Mouse (Mus musculus): ENCODE results near the gene Il5ra. TPM values are rescaled to one million over a fixed set of nuclear protein-coding genes. Genes with fewer than 3 reads are reported as not detected.

The Il5ra gene
- 0.20 and 0.25 TPM in 2 replicates for polyA plus RNA-seq (2016; fragmentation: Nextera tagmentation; extraction: Ambion mirVana)

DNA sequence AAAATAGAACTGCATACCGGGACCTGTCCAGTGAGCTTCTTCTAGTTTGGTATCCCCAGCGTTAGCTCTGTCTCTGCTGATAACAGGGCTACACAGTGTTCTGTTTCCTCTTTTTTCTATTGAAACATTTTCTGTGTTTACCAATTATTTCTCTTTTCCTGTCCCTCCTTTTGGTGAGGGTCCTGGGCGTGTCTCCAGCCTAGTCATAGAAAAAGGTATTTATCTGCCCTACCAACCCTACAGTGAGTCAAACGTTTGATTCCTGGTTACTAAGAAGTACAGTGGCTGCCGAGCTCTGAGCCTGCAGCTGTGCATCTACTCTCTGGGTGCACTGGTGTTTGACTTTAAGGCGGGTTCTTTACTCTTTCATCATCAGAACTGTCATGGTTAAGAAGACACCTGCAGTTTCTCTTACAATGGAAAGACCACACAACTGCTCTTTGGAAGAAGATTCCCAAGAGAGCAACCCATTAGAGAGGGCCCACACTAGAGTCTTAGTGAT is at the start of gene Il5ra:
Gene Il5ra, minus strand, starts transcription at position 151 of the 502 bp plus-strand sequence.
- peaks cover 4% of the 10 kb centered on the region; the same call in 1 of the 2 replicates for H3K4me1 ChIP-seq
- H3K36me3 ChIP-seq: no peaks in the 10 kb centered on the region
- H3K4me3 ChIP-seq: no peak within 1 kb of the TSS
- H3K27me3 ChIP-seq (replicated peaks): no peaks in the 10 kb centered on the region
- ATAC-seq: peak; percentile 60
- H3K9me3 ChIP-seq (replicated peaks): no peaks in the 10 kb centered on the region
- H3K4me2 ChIP-seq: no peak within 1 kb of the TSS
- no peak within 1 kb of the TSS for H3K27ac ChIP-seq
- H3K9ac ChIP-seq: no peak within 1 kb of the TSS
- WGBS (ENCODE audit: insufficient replicate concordance): 17% methylated on average over 6 of the region's 6 CpGs

DNA sequence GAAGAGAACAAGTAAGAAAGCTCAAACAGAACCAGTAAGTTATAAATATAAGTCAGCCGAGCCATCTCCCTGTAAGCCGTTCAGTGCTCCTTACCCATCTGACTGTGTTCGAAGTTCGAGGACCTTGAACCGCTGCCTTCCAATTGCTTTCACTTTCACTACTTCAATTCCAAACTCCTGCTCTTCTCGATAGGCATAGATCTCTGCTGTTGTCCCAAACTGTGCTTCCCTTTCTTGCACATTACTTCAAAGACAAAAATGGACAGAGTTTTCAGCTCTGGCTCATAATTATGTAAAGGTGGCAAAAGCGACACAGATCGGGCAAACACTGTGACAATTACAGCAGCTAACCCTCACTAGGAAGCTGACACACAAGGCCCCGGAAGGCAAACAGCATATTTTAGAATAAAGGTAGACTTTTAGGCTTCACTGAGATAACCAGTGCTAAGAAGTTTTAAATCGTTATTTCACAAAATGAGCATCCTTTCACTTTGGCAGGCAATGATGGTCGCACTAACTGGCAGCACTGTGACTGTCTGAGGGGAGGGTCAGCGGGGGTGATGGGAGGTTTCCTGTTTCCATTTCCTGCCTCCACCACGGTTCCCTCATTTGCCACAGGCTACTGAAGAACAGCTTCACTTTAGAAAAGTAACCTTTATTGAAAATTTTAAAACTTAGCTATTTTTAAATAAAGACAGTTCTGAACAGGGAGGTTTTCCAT is 45.4 kb upstream of the Il5ra start:
- H3K4me2 ChIP-seq: no peak overlapping the region
- no peaks in the 10 kb centered on the region for H3K9me3 ChIP-seq (replicated peaks)
- ATAC-seq: no peak
- WGBS (ENCODE audit: insufficient replicate concordance): 66% methylated on average over 13 of the region's 13 CpGs
- peaks cover 14% of the 10 kb centered on the region for H3K4me1 ChIP-seq
- no peak overlapping the region for H3K27ac ChIP-seq
- peaks cover 39% of the 10 kb centered on the region for H3K36me3 ChIP-seq
- H3K9ac ChIP-seq: no peak overlapping the region
- no peak overlapping the region for H3K4me3 ChIP-seq
- H3K27me3 ChIP-seq (replicated peaks): no peaks in the 10 kb centered on the region

GRCm38 (mm10) chr6:106793621-106794020 is 44.8 kb upstream of the Il5ra start:
- no peaks in the 10 kb centered on the region for H3K9me3 ChIP-seq (replicated peaks)
- no peaks in the 10 kb centered on the region for H3K27me3 ChIP-seq (replicated peaks)
- H3K36me3 ChIP-seq: peaks cover 45% of the 10 kb centered on the region
- H3K9ac ChIP-seq: no peak overlapping the region
- WGBS (ENCODE audit: insufficient replicate concordance): 87% methylated on average over 10 of the region's 10 CpGs
- no peak overlapping the region for H3K27ac ChIP-seq
- peaks cover 7% of the 10 kb centered on the region for H3K4me1 ChIP-seq
- H3K4me2 ChIP-seq: no peak overlapping the region
- no peak for ATAC-seq
- H3K4me3 ChIP-seq: no peak overlapping the region

GRCm38 (mm10) chr6:106793088-106793487 is 44.3 kb upstream of the Il5ra start:
- ATAC-seq: no peak
- no peak overlapping the region for H3K4me3 ChIP-seq
- peaks cover 49% of the 10 kb centered on the region for H3K36me3 ChIP-seq
- whole genome bisulfite sequencing (ENCODE audit: insufficient replicate concordance): 84% methylated on average over 7 of the region's 7 CpGs
- H3K9ac ChIP-seq: no peak overlapping the region
- no peaks in the 10 kb centered on the region for H3K27me3 ChIP-seq (replicated peaks)
- 0 out of 2 replicates have a peak, but pooled peaks cover 2% of the 10 kb centered on the region for H3K4me1 ChIP-seq
- no peaks in the 10 kb centered on the region for H3K9me3 ChIP-seq (replicated peaks)
- H3K27ac ChIP-seq: no peak overlapping the region
- H3K4me2 ChIP-seq: no peak overlapping the region

DNA sequence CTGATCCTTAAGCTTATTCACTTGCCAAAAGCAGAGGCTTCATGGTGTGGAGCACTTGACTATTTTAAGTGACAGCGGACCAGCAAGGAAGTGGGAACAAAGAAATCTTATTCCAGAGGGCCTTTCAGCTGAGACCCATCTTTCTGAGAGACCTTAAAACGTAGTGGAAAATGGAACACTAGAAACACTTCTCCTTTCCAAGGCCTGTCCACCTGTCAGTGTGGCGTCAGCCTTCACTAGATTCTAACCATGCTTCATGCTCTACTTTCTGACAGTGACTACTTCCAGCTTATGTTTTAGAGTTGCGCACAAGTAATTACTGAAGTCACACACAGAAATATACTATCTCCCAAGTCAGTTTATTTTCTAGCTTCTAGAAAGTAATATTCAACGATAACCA is 43.6 kb upstream of the Il5ra start:
- Histone ChIP-seq H3K4me2 (no peak overlapping the region), H3K4me1 (0 out of 2 replicates have a peak, but pooled peaks cover 2% of the 10 kb centered on the region), H3K9me3 (replicated peaks) (no peaks in the 10 kb centered on the region), H3K36me3 (peaks cover 54% of the 10 kb centered on the region), H3K4me3 (no peak overlapping the region), H3K27me3 (replicated peaks) (no peaks in the 10 kb centered on the region), H3K9ac (no peak overlapping the region), H3K27ac (no peak overlapping the region)
- WGBS (ENCODE audit: insufficient replicate concordance): 85% methylated on average over 5 of the region's 5 CpGs
- ATAC-seq: no peak

GRCm38 (mm10) chr6:106791429-106791828 is 42.6 kb upstream of the Il5ra start:
- H3K9me3 ChIP-seq (replicated peaks): no peaks in the 10 kb centered on the region
- WGBS (ENCODE audit: insufficient replicate concordance): 82% methylated on average over 8 of the region's 8 CpGs
- no peak overlapping the region for H3K4me3 ChIP-seq
- H3K27ac ChIP-seq: no peak overlapping the region
- H3K4me2 ChIP-seq: no peak overlapping the region
- no peaks in the 10 kb centered on the region for H3K4me1 ChIP-seq
- no peak for ATAC-seq
- no peaks in the 10 kb centered on the region for H3K27me3 ChIP-seq (replicated peaks)
- peaks cover 64% of the 10 kb centered on the region for H3K36me3 ChIP-seq
- H3K9ac ChIP-seq: no peak overlapping the region

GRCm38 (mm10) chr6:106787138-106787537 is 38.3 kb upstream of the Il5ra start:
- Histone ChIP-seq H3K27ac (no peak overlapping the region), H3K9me3 (replicated peaks) (no peaks in the 10 kb centered on the region), H3K9ac (no peak overlapping the region), H3K36me3 (peaks cover 52% of the 10 kb centered on the region), H3K4me2 (no peak overlapping the region), H3K4me3 (no peak overlapping the region), H3K4me1 (no peaks in the 10 kb centered on the region), H3K27me3 (replicated peaks) (no peaks in the 10 kb centered on the region)
- no peak for ATAC-seq
- WGBS (ENCODE audit: insufficient replicate concordance): 70% methylated on average over 3 of the region's 3 CpGs

DNA sequence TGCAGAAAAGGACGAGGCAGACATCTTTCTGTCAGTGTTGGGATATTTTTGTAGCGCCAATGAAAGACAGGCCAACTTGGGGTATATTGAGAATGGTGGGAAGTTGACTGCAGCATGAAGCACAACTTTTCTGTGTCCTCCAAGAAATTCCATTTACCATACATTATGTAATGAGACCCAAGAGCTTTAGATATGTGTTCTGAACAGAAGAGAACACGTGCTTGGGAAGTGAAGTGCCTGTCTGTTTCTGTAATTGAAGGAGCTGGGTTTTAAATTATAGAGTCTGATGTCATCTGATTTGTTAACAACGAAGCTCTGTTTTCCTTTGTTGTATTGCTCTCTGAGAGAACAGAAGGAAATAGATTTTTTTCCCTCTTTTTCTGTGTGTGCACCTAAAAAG is 21.2 kb upstream of the Il5ra start:
- peaks cover 18% of the 10 kb centered on the region for H3K4me1 ChIP-seq
- H3K9me3 ChIP-seq (replicated peaks): no peaks in the 10 kb centered on the region
- no peak for ATAC-seq
- H3K4me3 ChIP-seq: peak overlapping the region; percentile 79
- H3K36me3 ChIP-seq: peaks cover 35% of the 10 kb centered on the region
- H3K4me2 ChIP-seq: peak overlapping the region; percentile 81
- H3K27ac ChIP-seq: peak overlapping the region; percentile 71; the same call in 1 of the 2 replicates
- H3K27me3 ChIP-seq (replicated peaks): no peaks in the 10 kb centered on the region; the same call in 1 of the 2 replicates
- H3K9ac ChIP-seq: peak overlapping the region; percentile 77
- 36% methylated on average over 4 of the region's 4 CpGs for WGBS (ENCODE audit: insufficient replicate concordance)

DNA sequence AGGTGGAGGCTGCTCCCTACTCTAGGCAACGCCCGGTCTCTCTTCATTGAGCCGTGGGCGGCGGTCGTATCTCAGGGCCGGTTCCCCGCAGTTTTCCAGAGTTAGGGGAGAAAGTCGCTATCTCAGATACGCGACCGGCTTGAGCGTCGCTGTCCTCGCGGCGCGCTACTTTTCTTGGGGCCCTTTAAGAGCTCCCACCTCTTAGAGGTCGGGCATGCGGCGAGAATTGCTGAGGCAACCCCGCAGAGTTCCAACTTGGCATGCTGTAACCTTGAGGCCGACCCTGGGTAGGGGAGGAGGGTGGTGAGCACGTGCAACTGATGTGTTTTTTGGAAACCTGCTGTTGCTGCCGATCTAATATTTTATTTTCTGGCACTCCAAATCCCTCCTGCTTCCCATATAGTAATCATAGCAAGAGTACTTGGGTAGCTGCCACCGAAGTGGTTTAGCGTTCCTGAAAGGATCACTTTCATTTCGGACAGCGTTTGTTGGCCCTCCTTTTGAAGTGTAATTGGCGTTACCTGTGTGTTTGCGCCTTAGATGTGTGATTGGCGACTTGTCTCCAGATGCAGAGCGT is 20.5 kb upstream of the Il5ra start:
- H3K27ac ChIP-seq: peak overlapping the region; percentile 71
- no peaks in the 10 kb centered on the region for H3K9me3 ChIP-seq (replicated peaks)
- peak overlapping the region; percentile 81 for H3K4me2 ChIP-seq
- ATAC-seq: peak; percentile 78
- WGBS (ENCODE audit: insufficient replicate concordance): 1% methylated on average over 33 of the region's 33 CpGs
- no peaks in the 10 kb centered on the region; the same call in 1 of the 2 replicates for H3K27me3 ChIP-seq (replicated peaks)
- peak overlapping the region; percentile 79 for H3K4me3 ChIP-seq
- H3K4me1 ChIP-seq: peaks cover 18% of the 10 kb centered on the region
- H3K9ac ChIP-seq: peak overlapping the region; percentile 77
- peaks cover 31% of the 10 kb centered on the region for H3K36me3 ChIP-seq

GRCm38 (mm10) chr6:106768640-106769289 is 19.9 kb upstream of the Il5ra start, which contains the start of gene Trnt1:
Gene Trnt1, plus strand, starts transcription at chr6:106769120.
- 7% methylated on average over 35 of the region's 35 CpGs for WGBS (ENCODE audit: insufficient replicate concordance)
- Histone ChIP-seq H3K9ac (peak within 1 kb of the TSS; percentile 77), H3K4me3 (peak within 1 kb of the TSS; percentile 79), H3K9me3 (replicated peaks) (no peaks in the 10 kb centered on the region), H3K4me2 (peak within 1 kb of the TSS; percentile 81), H3K36me3 (peaks cover 27% of the 10 kb centered on the region), H3K4me1 (peaks cover 18% of the 10 kb centered on the region), H3K27ac (peak within 1 kb of the TSS; percentile 71), H3K27me3 (replicated peaks) (no peaks in the 10 kb centered on the region; the same call in 1 of the 2 replicates)
- ATAC-seq: peak; percentile 100

- peaks cover 7% of the 10 kb centered on the region for H3K36me3 ChIP-seq
- ATAC-seq: no peak
- 61% methylated on average over 4 of the region's 4 CpGs for WGBS (ENCODE audit: insufficient replicate concordance)
Observed at GRCm38 (mm10) chr6:106766774-106767173, 17.9 kb upstream of the Il5ra start.

GRCm38 (mm10) chr6:106765892-106766291 is 17.1 kb upstream of the Il5ra start:
- 50% methylated on average over 1 of the region's 1 CpGs for WGBS (ENCODE audit: insufficient replicate concordance)
- Histone ChIP-seq H3K4me2 (no peak overlapping the region), H3K4me3 (no peak overlapping the region), H3K27me3 (replicated peaks) (no peaks in the 10 kb centered on the region; the same call in 1 of the 2 replicates), H3K9me3 (replicated peaks) (no peaks in the 10 kb centered on the region), H3K9ac (no peak overlapping the region), H3K27ac (no peak overlapping the region), H3K36me3 (no peaks in the 10 kb centered on the region), H3K4me1 (peaks cover 26% of the 10 kb centered on the region)
- ATAC-seq: no peak

More at GRCm38 (mm10) chr6:106766774-106767173, 17.9 kb upstream of the Il5ra start:
- Histone ChIP-seq H3K27me3 (replicated peaks) (no peaks in the 10 kb centered on the region; the same call in 1 of the 2 replicates), H3K27ac (no peak overlapping the region), H3K4me2 (no peak overlapping the region), H3K9ac (no peak overlapping the region), H3K9me3 (replicated peaks) (no peaks in the 10 kb centered on the region), H3K4me1 (peaks cover 21% of the 10 kb centered on the region), H3K4me3 (no peak overlapping the region)
